Mouse (Mus musculus) stomach, embryonic 15.5 days (tissue): ENCODE results near the gene Wrnip1. TPM values are rescaled to one million over a fixed set of nuclear protein-coding genes. Genes with fewer than 3 reads are reported as not detected.
"Not testable (repeated sequence)": the region's sequence is repeated elsewhere in the genome, so short reads cannot be mapped to it uniquely, and the experiment has no call there.

Experiments
- ATAC-seq: fragments of 200-750 bp; cut with Nextera tagmentation; 2 replicates; pipeline ENCODE4 v1.8.0; 2017; ENCODE audit warnings: low read depth, moderate number of reproducible peaks, moderate TSS enrichment; ENCODE audit not compliant: insufficient read depth, low FRiP score
- H3K27ac ChIP-seq: fragments of 300-500 bp; sonication (generic); 2 replicates; pipeline ENCODE4 v1.5.1; 2015; ENCODE audit warnings: mild to moderate bottlenecking, inconsistent platforms
- H3K27me3 ChIP-seq: fragments of 300-500 bp; sonication (generic); replicated peaks from 2 replicates; pipeline ENCODE4 v1.6.1; 2015; ENCODE audit warnings: inconsistent platforms
- H3K36me3 ChIP-seq: fragments of 300-500 bp; sonication (generic); 2 replicates; pipeline ENCODE4 v1.6.1; 2015; ENCODE audit warnings: inconsistent platforms
- H3K4me1 ChIP-seq: fragments of 300-500 bp; sonication (generic); 2 replicates; pipeline ENCODE4 v1.6.1; 2015; ENCODE audit warnings: inconsistent platforms
- H3K4me2 ChIP-seq: fragments of 300-500 bp; sonication (generic); 2 replicates; pipeline ENCODE4 v1.6.1; 2015; ENCODE audit warnings: mild to moderate bottlenecking, inconsistent platforms
- H3K4me3 ChIP-seq: fragments of 300-500 bp; sonication (generic); replicated peaks from 2 replicates; pipeline ENCODE4 v1.5.1; 2015; ENCODE audit warnings: inconsistent platforms
- H3K9ac ChIP-seq: fragments of 300-500 bp; sonication (generic); 2 replicates; pipeline ENCODE4 v1.6.1; 2015; ENCODE audit warnings: inconsistent platforms
- H3K9me3 ChIP-seq: fragments of 300-500 bp; sonication (generic); 2 replicates; pipeline ENCODE4 v1.6.1; 2016; ENCODE audit warnings: inconsistent platforms
- WGBS: fragments of 180-500 bp; shearing (Covaris S2); methylation state at CpG from one replicate; pipeline ENCODE4 v1.1.7; 2015; 5-methylcytosine and 5-hydroxymethylcytosine counted together
- polyA plus RNA-seq: library from polyadenylated mRNA; unstranded; fragments of >200 nt; fragmentation: Nextera tagmentation; extraction: Ambion mirVana; gene quantifications from 2 replicates; pipeline ENCODE4 v1.2.1, GENCODE M21; 2015

The Wrnip1 gene
- polyA plus RNA-seq, 1 experiment from 2014 or later = 29.2 TPM

- Histone ChIP-seq H3K9me3 (no peaks in the 10 kb centered on the region), H3K27me3 (no peaks in the 10 kb centered on the region), H3K4me1 (no peaks in the 10 kb centered on the region), H3K4me2 (no peak overlapping the region), H3K9ac (no peak overlapping the region), H3K36me3 (no peaks in the 10 kb centered on the region), H3K27ac (no peak overlapping the region), H3K4me3 (no peak overlapping the region)
- ATAC-seq = no peak
Observed at GRCm38 (mm10) chr13:32863456-32863855, 61.6 kb downstream of the Wrnip1 start.

- not testable (repeated sequence) for H3K9me3 ChIP-seq, H3K27me3 ChIP-seq, H3K4me2 ChIP-seq, H3K4me3 ChIP-seq, H3K27ac ChIP-seq, H3K4me1 ChIP-seq, ATAC-seq, H3K36me3 ChIP-seq, H3K9ac ChIP-seq
- 81% methylated on average over 3 of the region's 3 CpGs for WGBS
Observed at GRCm38 (mm10) chr13:32864529-32864928, 62.7 kb downstream of the Wrnip1 start.

GRCm38 (mm10) chr13:32865591-32865990 is 63.8 kb downstream of the Wrnip1 start:
- Histone ChIP-seq H3K4me3 (no peak overlapping the region), H3K9me3 (no peaks in the 10 kb centered on the region), H3K27me3 (no peaks in the 10 kb centered on the region), H3K36me3 (no peaks in the 10 kb centered on the region), H3K4me1 (no peaks in the 10 kb centered on the region), H3K4me2 (no peak overlapping the region), H3K27ac (no peak overlapping the region), H3K9ac (no peak overlapping the region)
- 62% methylated on average over 2 of the region's 2 CpGs for WGBS
- no peak for ATAC-seq

- H3K4me2 ChIP-seq = no peak overlapping the region
Observed at GRCm38 (mm10) chr13:32866484-32866883, 64.6 kb downstream of the Wrnip1 start.

GRCm38 (mm10) chr13:32867030-32867429 is 65.2 kb downstream of the Wrnip1 start:
- H3K27me3 ChIP-seq = no peaks in the 10 kb centered on the region
- no peak overlapping the region for H3K4me3 ChIP-seq
- ATAC-seq = no peak
- no peaks in the 10 kb centered on the region for H3K4me1 ChIP-seq
- H3K36me3 ChIP-seq = no peaks in the 10 kb centered on the region
- H3K9me3 ChIP-seq = no peaks in the 10 kb centered on the region
- no peak overlapping the region for H3K4me2 ChIP-seq
- WGBS = 59% methylated on average over 2 of the region's 2 CpGs
- no peak overlapping the region for H3K9ac ChIP-seq
- H3K27ac ChIP-seq = no peak overlapping the region

More at GRCm38 (mm10) chr13:32866484-32866883, 64.6 kb downstream of the Wrnip1 start:
- no peaks in the 10 kb centered on the region for H3K36me3 ChIP-seq
- H3K27me3 ChIP-seq = no peaks in the 10 kb centered on the region
- H3K4me3 ChIP-seq = no peak overlapping the region
- no peak overlapping the region for H3K9ac ChIP-seq
- 6% methylated on average over 9 of the region's 9 CpGs for WGBS
- ATAC-seq = no peak
- H3K4me1 ChIP-seq = no peaks in the 10 kb centered on the region
- H3K9me3 ChIP-seq = no peaks in the 10 kb centered on the region
- no peak overlapping the region for H3K27ac ChIP-seq

- not testable (repeated sequence) for ATAC-seq, H3K4me3 ChIP-seq, H3K4me1 ChIP-seq, H3K27me3 ChIP-seq, H3K36me3 ChIP-seq, H3K4me2 ChIP-seq, H3K9ac ChIP-seq, H3K27ac ChIP-seq, H3K9me3 ChIP-seq
- WGBS = 82% methylated on average over 4 of the region's 4 CpGs
Observed at GRCm38 (mm10) chr13:32868233-32868632, 66.4 kb downstream of the Wrnip1 start.

- Histone ChIP-seq H3K27me3 (no peaks in the 10 kb centered on the region), H3K4me3 (no peak overlapping the region), H3K9ac (no peak overlapping the region), H3K9me3 (no peaks in the 10 kb centered on the region), H3K4me2 (no peak overlapping the region), H3K36me3 (no peaks in the 10 kb centered on the region), H3K27ac (no peak overlapping the region), H3K4me1 (no peaks in the 10 kb centered on the region)
- no peak for ATAC-seq
- 66% methylated on average over 5 of the region's 5 CpGs for WGBS
Observed at GRCm38 (mm10) chr13:32868843-32869242, 67.0 kb downstream of the Wrnip1 start.

Other genes with a start within 250 kb of the Wrnip1 start
- 0.22 and 0.24 TPM in 2 replicates for gene Mylk4, start 18.1 kb upstream of the Wrnip1 start, polyA plus RNA-seq
- not detected in 2 replicates for gene D930007J09Rik, start 811 bp downstream of the Wrnip1 start, polyA plus RNA-seq
- gene Serpinb1a, start 49.1 kb downstream of the Wrnip1 start, polyA plus RNA-seq = 74.9 and 94.2 TPM in 2 replicates
- not detected in 2 replicates for gene Serpinb1c, start 96.2 kb downstream of the Wrnip1 start, polyA plus RNA-seq
- 4.7 and 5.7 TPM in 2 replicates for gene Serpinb6b, start 163.2 kb downstream of the Wrnip1 start, polyA plus RNA-seq
- 9.4 and 10.2 TPM in 2 replicates for gene Serpinb9, start 201.2 kb downstream of the Wrnip1 start, polyA plus RNA-seq
- gene Serpinb9b, start 225.4 kb downstream of the Wrnip1 start, polyA plus RNA-seq = 0.13 TPM in 1 of 2 replicates, not detected in the other